Mouse (Mus musculus) liver, adult 2 months (tissue): ENCODE measurements at regions not wholly inside any gene's neighbourhood (a gene's known extent, or its start where the extent isn't known, plus 50 kb on each side); places are given as distances from the start of the nearest gene placed in this dataset.

Source experiments
- CTCF ChIP-seq: fragments of 200-500 bp; IDR thresholded peaks from 2 replicates; pipeline ENCODE4 v1.5.1; 2011; ENCODE audit warnings: low read depth, low read length, control low read depth
- POLR2A ChIP-seq: fragments of 200-500 bp; IDR thresholded peaks from 2 replicates; pipeline ENCODE4 v1.6.1; 2011; ENCODE audit warnings: low read length, control low read depth; ENCODE audit not compliant: insufficient read depth; ENCODE audit errors: extremely low read depth

DNA sequence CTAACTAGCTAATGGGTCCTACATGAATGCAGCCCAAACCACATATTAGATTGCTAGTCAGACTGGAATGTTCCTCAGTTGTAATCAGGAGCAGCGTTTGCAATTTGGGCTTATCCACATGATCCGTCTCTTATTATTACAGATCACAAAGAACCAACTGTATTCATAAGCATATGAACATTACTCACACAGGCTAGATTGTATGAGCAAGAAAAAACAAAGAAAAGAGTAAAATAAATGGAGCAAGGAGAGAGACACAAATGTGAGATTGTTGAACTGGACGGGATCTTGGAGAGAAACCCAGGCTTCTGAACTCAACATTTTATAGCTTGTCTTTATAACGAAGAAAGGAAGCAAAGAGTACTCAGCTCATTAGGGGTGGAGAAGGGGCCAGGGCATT lies 148.0 kb upstream of the Dusp10 start:
- TF ChIP-seq POLR2A (no peak), CTCF (no peak)
